Mouse (Mus musculus): ENCODE measurements at regions not wholly inside any gene's neighbourhood (a gene's known extent, or its start where the extent isn't known, plus 50 kb on each side); places are given as distances from the start of the nearest gene placed in this dataset.

- H3K27me3 ChIP-seq (replicated peaks; ENCODE audit: low read depth, poor library complexity, severe bottlenecking), result no peaks in the 10 kb centered on the region
- no peak overlapping the region for H3K27ac ChIP-seq (replicated peaks)
- H3K4me1 ChIP-seq, result no peaks in the 10 kb centered on the region
- WGBS, result 85% methylated on average over 4 of the region's 4 CpGs
- no peaks in the 10 kb centered on the region for H3K36me3 ChIP-seq (replicated peaks)
- H3K4me3 ChIP-seq, result no peak overlapping the region
- DNase-seq (ENCODE audit: low spot score), result no peak
- H3K9me3 ChIP-seq, result no peaks in the 10 kb centered on the region
Observed at GRCm38 (mm10) chr1:78980051-78980450, 163.5 kb downstream of the Kcne4 start.

All from embryonic facial prominence, embryonic 10.5 days (tissue).